Mouse (Mus musculus) spleen, adult 2 months (tissue): Measurements from ENCODE around the gene Neu1. TPM values are rescaled to one million over a fixed set of nuclear protein-coding genes. Genes with fewer than 3 reads are reported as not detected.
"Not testable (repeated sequence)": the region's sequence is repeated elsewhere in the genome, so short reads cannot be mapped to it uniquely, and the experiment has no call there.

Experiments
- DNase-seq, 2 experiments: peaks; one replicate each; pipeline versions ENCODE4 v3.0.0 to v3.0.0-alpha.2; 2012 to 2021; ENCODE audit warnings: low spot score in 2 of 2, low read depth in 1 of 2
- H3K27ac ChIP-seq: fragments of 200-500 bp; 2 replicates; pipeline ENCODE4 v1.5.1; 2012; ENCODE audit warnings: low read length, inconsistent platforms; ENCODE audit not compliant: insufficient read depth
- H3K27me3 ChIP-seq: fragments of 200-500 bp; 2 replicates; pipeline ENCODE4 v1.6.1; 2012; ENCODE audit warnings: mild to moderate bottlenecking, moderate library complexity, low read length, inconsistent platforms; ENCODE audit not compliant: control insufficient read depth, insufficient read depth
- H3K36me3 ChIP-seq: fragments of 200-500 bp; 2 replicates; pipeline ENCODE4 v1.6.1; 2012; ENCODE audit warnings: mild to moderate bottlenecking, low read length, inconsistent platforms; ENCODE audit not compliant: control insufficient read depth, insufficient read depth
- H3K4me1 ChIP-seq: fragments of 200-500 bp; 2 replicates; pipeline ENCODE4 v1.6.1; 2011; ENCODE audit warnings: inconsistent platforms; ENCODE audit not compliant: control insufficient read depth, insufficient read depth, insufficient read length
- H3K4me3 ChIP-seq: fragments of 200-500 bp; 2 replicates; pipeline ENCODE4 v1.5.1; 2011; ENCODE audit warnings: mild to moderate bottlenecking, inconsistent platforms; ENCODE audit not compliant: insufficient read depth, insufficient read length; ENCODE audit errors: extremely low read depth
- CTCF ChIP-seq: fragments of 200-500 bp; IDR thresholded peaks from 2 replicates; pipeline ENCODE4 v1.5.1; 2011; ENCODE audit warnings: mild to moderate bottlenecking, inconsistent platforms; ENCODE audit not compliant: insufficient read depth, insufficient read length, insufficient replicate concordance; ENCODE audit errors: extremely low read depth
- POLR2A ChIP-seq: fragments of 200-500 bp; IDR thresholded peaks from 2 replicates; pipeline ENCODE4 v1.6.1; 2011; ENCODE audit warnings: low read depth, low read length, inconsistent platforms
- WGBS: fragments of 180-500 bp; shearing (Covaris S2); methylation state at CpG from one replicate; pipeline ENCODE4 v1.1.7; 2018; 5-methylcytosine and 5-hydroxymethylcytosine counted together
- polyA plus RNA-seq: library from polyadenylated mRNA; depleted of rRNA; stranded (reverse); fragments of >200 nt; gene quantifications from 2 replicates; pipeline ENCODE4 v1.2.3, GENCODE M21; 2012

Neu1 gene
- polyA plus RNA-seq, 1 experiment = 45.8 TPM

DNA sequence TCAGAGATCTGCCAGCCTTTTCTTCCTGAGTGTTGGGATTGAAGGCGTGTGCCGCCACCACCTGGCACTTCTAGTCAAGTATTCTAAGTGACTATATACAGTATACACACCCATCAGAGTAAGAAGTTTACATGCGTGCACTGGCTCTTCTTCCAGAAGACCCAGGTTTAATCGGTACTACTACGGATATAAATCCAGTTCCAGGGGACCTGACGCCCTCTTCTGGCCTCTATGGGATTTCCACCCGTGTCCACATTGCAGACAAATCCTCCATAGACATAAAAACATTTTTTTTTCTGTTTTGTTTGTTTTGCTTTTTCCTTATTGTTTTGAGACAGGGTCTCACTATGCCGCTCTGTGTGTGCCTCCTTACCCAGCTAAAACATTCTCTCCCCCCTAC lies 16.6 kb downstream of the Neu1 start:
- peaks cover 7% of the 10 kb centered on the region; the same call in 1 of the 2 replicates for H3K4me1 ChIP-seq
- H3K4me3 ChIP-seq = no peak overlapping the region
- peaks cover 2% of the 10 kb centered on the region; the same call in 1 of the 2 replicates for H3K36me3 ChIP-seq
- no peak for DNase-seq
- TF ChIP-seq CTCF = peak; percentile 5; the same call in 1 of the 2 replicates
- TF ChIP-seq POLR2A = no peak
- 40% methylated on average over 8 of the region's 8 CpGs for WGBS
- no peaks in the 10 kb centered on the region for H3K27me3 ChIP-seq
- no peak overlapping the region for H3K27ac ChIP-seq

DNA sequence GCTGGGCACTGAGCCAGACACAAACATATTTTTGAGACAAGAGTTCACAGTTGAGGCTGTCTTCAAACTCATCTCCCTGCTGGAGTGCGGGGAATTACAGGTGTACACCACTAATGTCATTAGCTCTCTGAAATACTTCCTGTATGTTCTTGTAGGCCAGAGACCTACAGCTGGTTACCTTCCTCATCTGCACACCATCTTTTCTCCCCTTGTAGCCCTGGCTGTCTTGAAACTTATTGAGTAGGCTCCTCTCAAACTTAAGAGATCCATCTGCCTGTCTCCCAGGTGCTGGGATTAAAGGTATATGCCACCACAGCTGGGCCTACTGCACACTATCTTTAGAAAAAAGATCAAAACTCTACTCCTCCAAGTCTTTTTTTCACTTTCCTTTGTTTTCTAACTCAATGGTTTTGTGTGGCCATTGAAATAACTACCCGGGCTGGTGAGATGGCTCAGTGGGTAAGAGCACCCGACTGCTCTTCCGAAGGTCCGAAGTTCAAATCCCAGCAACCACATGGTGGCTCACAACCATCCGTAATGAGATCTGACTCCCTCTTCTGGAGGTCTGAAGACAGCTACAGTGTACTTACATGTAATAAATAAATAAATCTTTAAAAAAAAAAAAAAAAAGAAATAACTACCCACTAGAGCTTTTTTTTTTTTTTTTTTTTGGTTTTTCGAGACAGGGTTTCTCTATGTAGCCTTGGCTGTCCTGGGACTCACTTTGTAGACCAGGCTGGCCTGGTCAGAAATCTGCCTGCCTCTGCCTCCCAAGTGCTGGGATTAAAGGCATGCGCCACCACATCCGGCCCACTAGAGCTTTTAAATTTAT lies 17.9 kb downstream of the Neu1 start:
- not testable (repeated sequence) for H3K4me1 ChIP-seq, DNase-seq, H3K4me3 ChIP-seq, H3K27ac ChIP-seq, H3K27me3 ChIP-seq, H3K36me3 ChIP-seq
- 79% methylated on average over 9 of the region's 9 CpGs for WGBS

DNA sequence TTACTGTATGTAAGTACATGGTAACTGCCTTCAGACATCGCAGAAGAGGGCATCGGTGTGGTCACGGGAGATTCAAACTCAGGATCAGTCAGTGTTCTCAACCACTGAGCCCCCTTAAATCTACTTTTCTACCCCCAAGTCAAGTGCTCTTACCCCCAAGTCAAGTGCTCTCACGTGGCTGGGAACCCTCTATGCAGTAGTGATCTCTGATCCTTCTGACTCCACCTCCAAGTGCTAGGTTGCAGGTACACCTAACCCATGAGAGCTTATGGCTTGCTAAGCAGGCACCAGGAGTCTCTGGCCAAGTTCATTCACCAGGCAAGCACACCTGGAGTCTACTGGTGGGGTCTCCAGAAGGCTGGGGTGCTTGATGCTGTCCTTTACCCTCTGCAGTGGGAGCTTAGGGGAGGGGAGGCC lies 18.5 kb downstream of the Neu1 start:
- 73% methylated on average over 4 of the region's 4 CpGs for WGBS
- peaks cover 7% of the 10 kb centered on the region; the same call in 1 of the 2 replicates for H3K4me1 ChIP-seq
- H3K27ac ChIP-seq = no peak overlapping the region
- peaks cover 2% of the 10 kb centered on the region; the same call in 1 of the 2 replicates for H3K36me3 ChIP-seq
- H3K27me3 ChIP-seq = no peaks in the 10 kb centered on the region
- TF ChIP-seq CTCF = no peak
- DNase-seq = no peak
- H3K4me3 ChIP-seq = no peak overlapping the region

DNA sequence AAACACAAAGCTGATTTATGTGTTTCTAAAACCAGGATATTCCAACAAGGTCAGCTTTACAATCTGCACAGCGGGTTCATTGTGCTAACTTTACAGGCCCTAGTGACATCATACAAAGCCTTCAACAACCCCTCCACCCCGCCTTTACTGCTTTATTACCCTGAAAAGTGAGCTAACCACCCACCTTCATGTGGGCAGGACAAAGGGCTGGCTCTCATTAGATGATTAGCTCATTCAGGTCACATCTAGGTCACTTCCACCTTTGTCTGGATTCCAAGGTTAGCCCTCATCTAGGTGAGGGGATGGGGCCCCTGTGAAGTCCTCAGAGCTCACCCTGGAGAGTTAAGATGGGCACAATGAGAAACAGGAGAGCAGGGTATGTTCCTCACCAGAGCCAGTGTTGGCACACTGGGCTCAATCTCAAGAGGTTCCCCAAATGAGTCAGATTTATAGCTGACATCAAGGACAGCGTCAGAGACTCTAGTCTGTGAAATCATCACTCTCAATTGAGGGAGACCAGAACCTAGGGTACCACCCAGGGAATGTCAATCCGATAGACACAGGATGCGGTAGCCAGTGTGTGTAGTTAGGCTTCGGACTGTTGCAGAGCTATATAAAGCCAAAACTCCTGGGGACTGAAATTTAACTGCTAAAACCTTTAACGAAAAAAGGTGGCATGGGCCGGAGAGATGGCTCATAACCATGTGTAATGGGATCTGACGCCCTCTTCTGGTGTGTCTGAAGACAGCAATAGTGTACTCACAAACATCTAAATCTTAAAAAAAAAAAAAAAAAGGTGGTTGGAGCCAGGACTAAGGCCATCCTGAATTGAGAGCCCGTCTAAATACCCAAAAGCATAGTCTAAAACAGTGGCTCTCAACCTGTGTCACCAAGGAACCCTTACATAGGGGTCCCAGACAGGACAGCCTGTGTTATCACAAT lies 19.7 kb downstream of the Neu1 start:
- TF ChIP-seq POLR2A (no peak), CTCF (no peak)
- WGBS = 42% methylated on average over 10 of the region's 10 CpGs
- Histone ChIP-seq H3K4me1 (peaks cover 7% of the 10 kb centered on the region; the same call in 1 of the 2 replicates), H3K4me3 (no peak overlapping the region), H3K36me3 (peaks cover 2% of the 10 kb centered on the region; the same call in 1 of the 2 replicates), H3K27ac (no peak overlapping the region), H3K27me3 (no peaks in the 10 kb centered on the region)
- no peak for DNase-seq

DNA sequence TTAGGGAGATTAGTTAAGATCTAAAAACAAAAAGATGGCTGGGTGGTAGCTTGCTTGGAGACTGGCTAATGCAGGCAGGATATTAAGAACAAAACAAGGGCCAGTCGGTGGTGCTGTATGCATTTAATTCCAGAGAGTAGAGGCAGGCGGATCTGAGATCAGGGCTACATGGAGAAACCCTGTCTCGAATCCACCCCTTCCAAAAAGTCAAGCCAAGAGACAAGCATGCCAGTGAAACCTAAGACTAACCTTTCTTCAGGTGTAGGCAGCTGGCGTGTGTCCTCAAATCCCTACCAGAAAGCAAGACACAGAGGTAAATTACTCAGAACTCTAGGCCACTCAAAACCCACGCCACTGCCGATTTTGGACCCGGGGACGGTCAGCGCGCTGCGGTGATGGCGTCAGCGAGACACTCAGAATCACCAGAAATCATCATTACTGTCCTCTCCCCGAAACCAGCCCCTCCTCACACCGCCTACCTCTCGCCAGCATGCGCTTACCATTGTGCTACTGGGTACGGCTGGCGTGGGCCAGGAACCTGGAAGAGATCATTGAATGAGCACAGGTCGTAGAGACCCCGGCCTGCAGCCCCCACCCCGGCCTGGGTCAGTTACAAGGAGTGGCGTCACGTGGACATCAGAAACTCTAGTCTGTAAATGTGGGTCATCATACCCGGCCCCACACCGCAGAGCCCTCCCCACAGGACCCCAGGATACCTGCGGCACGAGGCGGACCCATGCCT lies 20.8 kb downstream of the Neu1 start:
- Histone ChIP-seq H3K27ac (peak overlapping the region; percentile 51), H3K27me3 (no peaks in the 10 kb centered on the region), H3K4me3 (peak overlapping the region; percentile 82), H3K36me3 (peaks cover 2% of the 10 kb centered on the region; the same call in 1 of the 2 replicates), H3K4me1 (peaks cover 7% of the 10 kb centered on the region; the same call in 1 of the 2 replicates)
- WGBS = under 1% methylated on average over 29 of the region's 29 CpGs
- TF ChIP-seq POLR2A (no peak), CTCF (no peak)
- no peak for DNase-seq

DNA sequence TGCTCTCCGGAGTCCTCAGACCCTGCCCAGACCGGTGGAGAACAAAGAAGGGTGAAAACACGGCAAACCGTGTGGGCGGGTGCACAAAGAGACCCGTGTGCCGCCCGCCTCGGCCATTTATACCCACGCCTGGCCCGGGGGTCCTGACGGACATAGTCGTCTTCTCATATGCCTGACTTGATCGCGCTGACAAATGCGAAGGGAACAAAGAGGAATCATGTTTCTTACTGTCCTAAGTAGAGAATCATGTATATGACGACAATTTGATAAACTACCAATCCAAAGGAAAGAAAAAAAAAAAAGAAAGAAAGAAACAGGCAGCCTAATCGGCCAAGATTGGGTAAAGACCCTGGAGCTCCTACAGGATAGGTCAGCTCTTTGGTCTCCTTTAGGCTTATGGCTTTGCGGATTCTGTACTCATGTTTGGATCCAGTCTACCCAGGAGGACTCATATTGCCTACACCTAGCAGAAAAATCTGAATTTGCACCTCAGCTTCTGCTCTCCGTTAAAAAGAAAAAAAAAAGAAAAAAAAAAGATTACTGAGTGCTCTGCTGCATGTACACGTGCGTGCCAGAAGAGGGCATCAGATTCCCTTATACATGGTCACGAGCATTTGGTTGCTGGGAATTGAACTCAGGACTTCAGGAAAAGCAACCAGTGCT lies 21.5 kb downstream of the Neu1 start:
- peak; percentile 68 to 69 for DNase-seq
- Histone ChIP-seq H3K4me1 (peaks cover 7% of the 10 kb centered on the region; the same call in 1 of the 2 replicates), H3K27me3 (no peaks in the 10 kb centered on the region), H3K27ac (peak overlapping the region; percentile 51), H3K36me3 (peaks cover 2% of the 10 kb centered on the region; the same call in 1 of the 2 replicates), H3K4me3 (peak overlapping the region; percentile 82)
- peak; percentile 29; the same call in 1 of the 2 replicates for TF ChIP-seq CTCF
- TF ChIP-seq POLR2A = peak; percentile 74
- WGBS = under 1% methylated on average over 23 of the region's 23 CpGs
